Mouse (Mus musculus) activated CD4-positive, CD25-positive, alpha-beta regulatory T cell, adult 4 months (primary cell): Measurements from ENCODE around the gene Pign. TPM values are rescaled to one million over a fixed set of nuclear protein-coding genes. Genes with fewer than 3 reads are reported as not detected.

Experiments
- ATAC-seq: one replicate; pipeline ENCODE4 v1.8.0; 2017
- polyA plus RNA-seq, 2 experiments: library from polyadenylated mRNA; unstranded; fragments of 100-300 nt; shearing (Covaris generic); gene quantifications; one replicate each; pipeline ENCODE4 v1.2.1; 2017

The Pign gene
- polyA plus RNA-seq, result 10 to 100 TPM; 13.6 to 15.8 TPM

DNA sequence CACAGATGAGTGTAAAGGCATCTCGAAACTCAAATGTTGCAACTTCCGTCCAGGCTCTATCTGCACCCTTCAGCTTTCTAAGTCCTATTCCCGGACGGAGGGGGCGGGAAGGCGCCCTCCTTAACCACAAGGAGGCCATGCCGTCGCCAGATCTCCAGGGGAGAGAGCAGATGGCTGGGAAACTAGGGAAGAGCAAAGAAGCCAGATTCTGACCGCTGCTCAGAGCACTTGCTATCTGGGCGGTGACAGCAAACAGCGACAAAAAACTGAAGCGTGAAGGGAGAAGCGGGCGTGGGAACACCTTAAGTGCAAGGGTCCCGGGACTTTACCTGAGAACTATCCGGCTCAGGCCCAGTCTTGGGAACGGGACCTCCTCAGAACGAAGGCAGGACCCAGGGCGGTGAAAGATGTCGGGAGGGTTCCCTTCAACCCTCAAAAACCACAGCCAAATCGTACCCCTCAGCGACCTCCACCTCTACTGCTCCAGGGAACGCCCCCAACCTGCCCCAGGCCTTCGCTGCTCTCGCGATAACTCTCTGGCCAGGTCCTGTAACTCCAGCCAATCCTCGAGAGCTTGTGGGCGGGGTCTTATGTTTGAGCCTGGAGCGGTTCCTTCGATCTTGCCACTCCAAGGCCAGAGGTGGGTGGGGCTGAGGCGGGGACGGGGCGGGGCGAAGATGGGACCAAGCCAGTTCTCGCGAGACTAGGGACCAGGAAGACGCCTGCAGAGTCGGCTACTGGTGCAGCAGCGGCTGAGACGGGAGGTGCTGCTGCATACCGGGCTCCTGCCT lies at the start of gene Pign, which contains the start of gene Relch:
Gene Pign, minus strand, starts transcription at position 507 of the 791 bp plus-strand sequence.
Gene Relch, plus strand, starts transcription at position 691 of the 791 bp plus-strand sequence.
- ATAC-seq, result peak; percentile 91

- no peak for ATAC-seq
Measured at GRCm38 (mm10) chr1:105712822-105713221, 49.3 kb upstream of the Pign start.

- ATAC-seq, result peak; percentile 50
Measured at GRCm38 (mm10) chr1:105711227-105711626, 47.8 kb upstream of the Pign start.

GRCm38 (mm10) chr1:105709415-105709814 lies 45.9 kb upstream of the Pign start:
- peak; percentile 68 for ATAC-seq

DNA sequence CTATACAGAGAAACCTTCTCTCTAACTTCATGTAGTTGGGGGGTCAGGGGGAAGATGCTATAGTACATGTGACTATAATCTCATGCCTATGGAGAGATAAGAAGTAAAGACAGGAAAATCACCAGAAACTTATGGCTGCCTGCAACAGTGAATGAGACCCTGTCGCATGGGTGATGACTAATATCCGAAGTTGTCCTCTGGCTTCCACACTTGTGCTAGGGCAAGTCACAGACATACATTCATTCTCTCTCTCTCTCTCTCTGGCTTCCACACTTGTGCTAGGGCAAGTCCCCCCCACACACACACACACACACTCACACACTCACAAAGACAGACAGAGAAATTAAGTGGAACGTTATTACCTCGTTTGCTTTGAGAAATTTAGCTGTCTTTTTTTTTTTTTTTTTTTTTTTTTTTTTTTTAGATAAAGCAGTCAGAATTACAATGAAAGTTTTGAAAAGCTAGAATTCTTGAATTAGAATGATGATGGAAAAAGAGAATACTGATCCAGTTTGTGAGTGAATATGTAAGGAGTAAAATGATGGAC lies 37.6 kb upstream of the Pign start:
- ATAC-seq, result no peak

- ATAC-seq, result no peak
Measured at GRCm38 (mm10) chr1:105695581-105695980, 32.1 kb upstream of the Pign start.

DNA sequence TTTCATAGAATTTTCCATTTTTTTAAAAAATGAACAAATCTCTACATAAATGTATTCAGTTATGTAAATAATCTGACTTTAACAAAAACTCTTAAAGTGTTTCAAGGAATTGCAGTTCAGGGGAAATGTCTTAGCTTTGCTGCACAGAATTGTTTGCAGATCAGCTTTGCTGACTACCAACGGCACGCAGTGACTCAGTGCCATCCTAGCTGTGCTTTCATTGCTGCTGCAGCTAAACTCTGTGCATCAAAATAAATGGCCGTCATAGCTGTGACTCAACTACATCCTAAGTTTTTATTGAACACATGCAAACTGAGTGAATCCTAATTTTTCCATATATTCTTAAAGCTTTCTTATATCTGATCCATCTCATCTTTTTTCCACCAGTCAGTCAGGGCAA lies 22.0 kb upstream of the Pign start:
- no peak for ATAC-seq

DNA sequence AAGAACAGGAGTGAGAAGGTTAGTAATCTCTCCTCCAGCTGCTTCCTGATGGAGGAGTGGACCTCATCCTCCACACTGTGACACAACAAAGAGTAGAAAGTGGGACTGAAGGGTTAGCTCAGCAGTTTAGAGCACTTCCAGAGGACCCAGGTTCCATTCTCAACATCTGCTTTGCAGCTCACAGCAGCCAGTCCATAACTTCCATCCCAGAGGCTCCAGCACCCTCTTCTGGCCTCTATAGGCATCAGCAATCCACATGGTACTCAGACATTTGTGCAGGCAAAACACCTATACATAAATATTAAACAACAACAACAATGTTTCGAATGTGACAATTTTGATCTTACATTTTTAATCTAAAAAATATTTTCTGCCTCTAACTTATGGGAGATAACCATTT lies 17.1 kb upstream of the Pign start:
- peak; percentile 77 for ATAC-seq

- no peak for ATAC-seq
Measured at GRCm38 (mm10) chr1:105674763-105675162, 11.3 kb upstream of the Pign start.

DNA sequence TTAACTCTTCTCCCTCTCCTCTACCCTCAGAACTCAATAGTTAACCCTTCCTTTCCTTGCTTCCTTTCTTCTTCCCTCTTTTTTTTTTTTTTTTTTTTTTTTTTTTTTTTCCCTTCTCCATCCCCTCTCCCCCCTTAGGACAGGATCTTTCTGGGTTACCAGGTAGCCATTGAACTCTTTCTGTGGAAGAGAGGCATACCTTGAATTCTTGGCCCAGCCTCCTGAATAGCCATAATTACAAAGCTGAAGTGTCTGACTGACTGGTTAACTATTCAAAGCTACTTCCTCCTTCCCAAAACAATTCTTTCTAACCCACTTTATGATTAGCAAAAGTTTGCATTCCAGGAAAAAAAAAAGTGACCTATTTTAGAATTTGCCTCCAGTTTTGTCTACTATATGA lies 6.2 kb upstream of the Pign start:
- ATAC-seq, result no peak

GRCm38 (mm10) chr1:105663962-105664812 lies 710 bp upstream of the Pign start:
- peak; percentile 15 for ATAC-seq

GRCm38 (mm10) chr1:105662820-105663170 lies 682 bp downstream of the Pign start:
- ATAC-seq, result no peak

- ATAC-seq, result peak; percentile 17
Measured at GRCm38 (mm10) chr1:105660015-105660414, 3.5 kb downstream of the Pign start.

DNA sequence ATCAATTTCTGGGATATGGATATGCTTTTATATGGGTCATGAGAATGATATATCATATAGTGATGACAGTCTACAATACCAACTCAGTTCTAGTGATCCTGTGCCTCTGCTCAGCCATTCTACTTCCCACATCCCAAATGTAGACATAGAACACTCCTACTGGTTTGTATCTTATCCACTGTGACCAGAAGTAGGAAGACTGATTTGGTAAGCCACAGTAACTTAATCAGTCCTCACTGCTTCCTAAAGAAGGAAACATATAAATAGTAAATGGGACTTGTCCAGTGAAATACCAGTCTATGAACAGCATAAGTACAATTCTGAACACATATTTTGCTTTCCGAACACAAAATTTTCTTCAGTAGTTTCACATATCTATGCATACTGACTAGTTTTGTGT lies 9.5 kb downstream of the Pign start:
- ATAC-seq, result no peak

GRCm38 (mm10) chr1:105650650-105651049 lies 12.8 kb downstream of the Pign start:
- no peak for ATAC-seq

GRCm38 (mm10) chr1:105644093-105644492 lies 19.4 kb downstream of the Pign start:
- no peak for ATAC-seq

DNA sequence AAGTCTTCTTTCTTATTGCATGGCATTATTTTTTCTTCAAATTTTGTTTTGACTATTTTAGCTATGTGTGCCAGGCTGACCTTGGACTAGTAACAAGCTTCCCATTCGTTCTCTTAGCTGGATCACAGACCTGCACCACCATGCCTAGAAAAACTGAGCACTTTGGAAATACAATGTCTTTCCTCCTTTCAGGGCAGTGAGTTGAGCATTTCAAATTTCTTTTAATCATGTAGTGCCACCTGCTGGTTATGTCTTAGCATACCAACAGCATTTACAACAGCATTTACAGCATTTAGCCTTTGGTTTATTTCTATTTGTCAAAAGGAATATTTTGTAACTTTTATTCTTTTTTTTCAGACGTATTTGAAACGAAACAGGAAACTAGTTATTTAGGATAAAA lies 33.0 kb downstream of the Pign start:
- ATAC-seq, result peak; percentile 59

- no peak for ATAC-seq
Measured at GRCm38 (mm10) chr1:105589673-105590072, 73.8 kb downstream of the Pign start.

- no peak for ATAC-seq
Measured at GRCm38 (mm10) chr1:105588697-105589096, 74.8 kb downstream of the Pign start.

GRCm38 (mm10) chr1:105582800-105583199 lies 80.7 kb downstream of the Pign start:
- no peak for ATAC-seq

- no peak for ATAC-seq
Measured at GRCm38 (mm10) chr1:105580909-105581308, 82.6 kb downstream of the Pign start.

DNA sequence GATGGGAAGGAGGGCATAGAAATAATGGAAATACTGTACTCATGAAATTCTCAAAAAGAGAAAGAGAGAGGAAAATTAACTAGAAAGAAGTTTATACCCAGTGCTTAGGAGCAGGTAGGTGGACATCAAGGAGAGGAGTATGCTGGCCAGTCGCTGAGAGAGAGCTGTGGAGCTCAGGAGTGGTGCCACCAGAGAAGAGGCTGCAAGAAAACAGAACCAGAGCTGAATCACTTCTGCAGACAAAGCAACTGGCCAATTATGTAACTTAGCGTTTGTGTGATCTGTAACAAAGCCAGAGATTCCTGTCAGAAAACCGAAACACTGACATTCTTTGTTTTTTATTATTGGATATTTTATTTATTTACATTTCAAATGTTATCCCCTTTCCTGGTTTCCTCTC lies 97.4 kb downstream of the Pign start:
- ATAC-seq, result no peak

DNA sequence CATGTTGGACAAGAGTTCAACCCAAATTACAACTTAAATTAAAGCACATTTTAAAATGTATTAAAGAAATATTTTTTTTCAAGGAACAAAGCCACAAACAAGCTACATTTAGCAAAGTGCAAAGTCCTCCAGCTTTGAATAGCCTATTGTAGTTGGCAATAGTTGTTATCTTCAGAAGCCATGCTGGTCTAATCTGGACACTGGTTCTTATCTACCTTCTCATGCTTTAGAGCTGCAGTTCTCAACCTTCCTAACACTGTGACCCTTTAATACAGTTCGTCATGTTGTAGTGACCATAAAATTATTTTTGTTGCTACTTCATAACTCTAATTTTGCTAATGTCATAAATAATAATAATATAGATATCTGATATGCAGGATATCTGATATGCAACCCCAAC lies 99.2 kb downstream of the Pign start:
- no peak for ATAC-seq
